Mouse (Mus musculus): ENCODE measurements around the gene Fancc. TPM values are rescaled to one million over a fixed set of nuclear protein-coding genes. Genes with fewer than 3 reads are reported as not detected.
A peak's percentile ranks its signal among the peaks of the same experiment; 100 is the strongest.

Fancc gene
- polyA plus RNA-seq (2015; fragmentation: Nextera tagmentation; extraction: Ambion mirVana), result 17.1 and 17.7 TPM in 2 replicates

- Histone ChIP-seq H3K9me3 (no peaks in the 10 kb centered on the region), H3K4me1 (replicated peaks) (peaks cover 3% of the 10 kb centered on the region; the same call in 1 of the 2 replicates), H3K4me2 (replicated peaks) (peak within 1 kb of the TSS; percentile 37; the same call in 1 of the 2 replicates), H3K27ac (no peak within 1 kb of the TSS), H3K27me3 (replicated peaks) (no peaks in the 10 kb centered on the region), H3K4me3 (replicated peaks) (no peak within 1 kb of the TSS), H3K36me3 (no peaks in the 10 kb centered on the region), H3K9ac (no peak within 1 kb of the TSS)
- no peak for ATAC-seq
- 32% methylated on average over 23 of the region's 23 CpGs for whole genome bisulfite sequencing
These were observed at the start of gene Fancc for GRCm38 (mm10) chr13:63496646-63497582. Gene Fancc (minus strand): TSS chr13:63497278.

- no peak overlapping the region for H3K27ac ChIP-seq
- no peak for ATAC-seq
These were observed 48.2 kb upstream of the Fancc start for GRCm38 (mm10) chr13:63545291-63545690.

GRCm38 (mm10) chr13:63544967-63545253 is 47.8 kb upstream of the Fancc start:
- ATAC-seq, result no peak
- H3K27me3 ChIP-seq (replicated peaks), result no peaks in the 10 kb centered on the region
- peaks cover 26% of the 10 kb centered on the region for H3K36me3 ChIP-seq
- H3K4me2 ChIP-seq (replicated peaks), result no peak overlapping the region
- H3K4me3 ChIP-seq (replicated peaks), result no peak overlapping the region
- H3K4me1 ChIP-seq (replicated peaks), result peaks cover 16% of the 10 kb centered on the region
- 32% methylated on average over 5 of the region's 5 CpGs for WGBS
- no peaks in the 10 kb centered on the region for H3K9me3 ChIP-seq
- no peak overlapping the region for H3K9ac ChIP-seq
- no peak overlapping the region for H3K27ac ChIP-seq

More at GRCm38 (mm10) chr13:63545291-63545690, 48.2 kb upstream of the Fancc start:
- Histone ChIP-seq H3K4me3 (replicated peaks) (no peak overlapping the region), H3K27me3 (replicated peaks) (no peaks in the 10 kb centered on the region), H3K9me3 (no peaks in the 10 kb centered on the region), H3K4me2 (replicated peaks) (no peak overlapping the region), H3K36me3 (peaks cover 26% of the 10 kb centered on the region), H3K9ac (no peak overlapping the region), H3K4me1 (replicated peaks) (peaks cover 17% of the 10 kb centered on the region)
- 59% methylated on average over 7 of the region's 7 CpGs for WGBS

GRCm38 (mm10) chr13:63544119-63544966 is 47.3 kb upstream of the Fancc start:
- no peak for ATAC-seq
- Histone ChIP-seq H3K27ac (no peak overlapping the region), H3K4me2 (replicated peaks) (no peak overlapping the region), H3K9ac (no peak overlapping the region), H3K4me3 (replicated peaks) (no peak overlapping the region), H3K4me1 (replicated peaks) (peaks cover 12% of the 10 kb centered on the region), H3K27me3 (replicated peaks) (no peaks in the 10 kb centered on the region), H3K9me3 (no peaks in the 10 kb centered on the region), H3K36me3 (peaks cover 32% of the 10 kb centered on the region)
- 67% methylated on average over 13 of the region's 13 CpGs for WGBS

GRCm38 (mm10) chr13:63543459-63543858 is 46.4 kb upstream of the Fancc start:
- peaks cover 41% of the 10 kb centered on the region for H3K36me3 ChIP-seq
- no peaks in the 10 kb centered on the region for H3K27me3 ChIP-seq (replicated peaks)
- H3K9me3 ChIP-seq, result no peaks in the 10 kb centered on the region
- no peak overlapping the region for H3K9ac ChIP-seq
- H3K4me3 ChIP-seq (replicated peaks), result no peak overlapping the region
- H3K4me1 ChIP-seq (replicated peaks), result peaks cover 3% of the 10 kb centered on the region
- no peak overlapping the region for H3K4me2 ChIP-seq (replicated peaks)
- ATAC-seq, result no peak
- WGBS, result 55% methylated on average over 6 of the region's 6 CpGs
- H3K27ac ChIP-seq, result no peak overlapping the region

GRCm38 (mm10) chr13:63542796-63543384 is 45.8 kb upstream of the Fancc start:
- no peak overlapping the region for H3K4me2 ChIP-seq (replicated peaks)
- no peak for ATAC-seq
- H3K27me3 ChIP-seq (replicated peaks), result no peaks in the 10 kb centered on the region
- H3K9ac ChIP-seq, result no peak overlapping the region
- no peaks in the 10 kb centered on the region for H3K9me3 ChIP-seq
- H3K36me3 ChIP-seq, result peaks cover 46% of the 10 kb centered on the region
- no peak overlapping the region for H3K4me3 ChIP-seq (replicated peaks)
- H3K27ac ChIP-seq, result no peak overlapping the region
- H3K4me1 ChIP-seq (replicated peaks), result no peaks in the 10 kb centered on the region; the same call in 1 of the 2 replicates
- 78% methylated on average over 3 of the region's 3 CpGs for WGBS

- Histone ChIP-seq H3K4me1 (replicated peaks) (no peaks in the 10 kb centered on the region; the same call in 1 of the 2 replicates), H3K27me3 (replicated peaks) (no peaks in the 10 kb centered on the region), H3K4me2 (replicated peaks) (no peak overlapping the region), H3K36me3 (peaks cover 55% of the 10 kb centered on the region), H3K27ac (no peak overlapping the region), H3K9ac (no peak overlapping the region), H3K9me3 (no peaks in the 10 kb centered on the region), H3K4me3 (replicated peaks) (no peak overlapping the region)
- no peak for ATAC-seq
These were observed 44.4 kb upstream of the Fancc start for GRCm38 (mm10) chr13:63541510-63541909.

GRCm38 (mm10) chr13:63540584-63540983 is 43.5 kb upstream of the Fancc start:
- WGBS, result 76% methylated on average over 12 of the region's 12 CpGs
- Histone ChIP-seq H3K36me3 (peaks cover 64% of the 10 kb centered on the region), H3K27ac (no peak overlapping the region), H3K9me3 (no peaks in the 10 kb centered on the region), H3K27me3 (replicated peaks) (no peaks in the 10 kb centered on the region), H3K4me3 (replicated peaks) (no peak overlapping the region), H3K9ac (no peak overlapping the region), H3K4me1 (replicated peaks) (no peaks in the 10 kb centered on the region; the same call in 1 of the 2 replicates), H3K4me2 (replicated peaks) (no peak overlapping the region)
- ATAC-seq, result no peak

- Histone ChIP-seq H3K4me2 (replicated peaks) (no peak overlapping the region), H3K4me3 (replicated peaks) (no peak overlapping the region), H3K36me3 (peaks cover 67% of the 10 kb centered on the region), H3K27ac (no peak overlapping the region), H3K27me3 (replicated peaks) (no peaks in the 10 kb centered on the region), H3K9me3 (no peaks in the 10 kb centered on the region), H3K4me1 (replicated peaks) (peaks cover 5% of the 10 kb centered on the region; the same call in 1 of the 2 replicates), H3K9ac (no peak overlapping the region)
- 53% methylated on average over 4 of the region's 4 CpGs for whole genome bisulfite sequencing
- ATAC-seq, result no peak
These were observed 37.9 kb upstream of the Fancc start for GRCm38 (mm10) chr13:63534981-63535380.

GRCm38 (mm10) chr13:63530857-63531256 is 33.8 kb upstream of the Fancc start:
- no peak overlapping the region for H3K4me3 ChIP-seq (replicated peaks)
- peaks cover 48% of the 10 kb centered on the region for H3K36me3 ChIP-seq
- peaks cover 41% of the 10 kb centered on the region for H3K4me1 ChIP-seq (replicated peaks)
- H3K27me3 ChIP-seq (replicated peaks), result no peaks in the 10 kb centered on the region
- no peaks in the 10 kb centered on the region for H3K9me3 ChIP-seq
- H3K27ac ChIP-seq, result no peak overlapping the region
- no peak for ATAC-seq
- H3K9ac ChIP-seq, result no peak overlapping the region
- H3K4me2 ChIP-seq (replicated peaks), result no peak overlapping the region
- WGBS, result 71% methylated on average over 9 of the region's 9 CpGs

- peaks cover 43% of the 10 kb centered on the region for H3K4me1 ChIP-seq (replicated peaks)
- no peak overlapping the region for H3K9ac ChIP-seq
- H3K27me3 ChIP-seq (replicated peaks), result no peaks in the 10 kb centered on the region
- 0 out of 2 replicates have a peak overlapping the region, but pooled peaks have one; percentile 7 for H3K27ac ChIP-seq
- peaks cover 44% of the 10 kb centered on the region for H3K36me3 ChIP-seq
- no peak overlapping the region for H3K4me2 ChIP-seq (replicated peaks)
- H3K9me3 ChIP-seq, result no peaks in the 10 kb centered on the region
- no peak overlapping the region for H3K4me3 ChIP-seq (replicated peaks)
- ATAC-seq, result no peak
- 61% methylated on average over 3 of the region's 3 CpGs for WGBS
These were observed 33.3 kb upstream of the Fancc start for GRCm38 (mm10) chr13:63530371-63530764.
